Comparison of ENCODE assay signal across 34 mouse cellular contexts in genomic region chr1:188447964-188448363, GRCm38 (mm10).
DNase-seq lines count a peak whose midpoint lies in the region; ATAC-seq and TF ChIP-seq lines count a peak whose summit lies in the region.
"Had no signal": no experiment of that assay in that cellular context is flagged by ENCODE, and none has a peak within 500 bp of the region (broad histone marks: within the 10 kb centered on the region; RNA-seq: fewer than 3 reads in every experiment).

No protein-coding gene starts in this region.

- H3K4me3 ChIP-seq in forebrain, postnatal 0 days (ENCODE audit: low read depth, low read length): no peak overlapping the region
- no peak overlapping the region for H3K4me3 ChIP-seq in forebrain, embryonic 14.5 days (ENCODE audit: low read depth, low read length)
- H3K4me3 ChIP-seq in left cerebral cortex, adult 2 months: no peak overlapping the region
- H3K4me3 ChIP-seq: embryonic facial prominence, embryonic 13.5 days; forebrain, embryonic 10.5 days; heart, adult 2 months; heart, embryonic 12.5 days; hindbrain, embryonic 15.5 days; limb, embryonic 10.5 days; limb, embryonic 15.5 days; lung, embryonic 15.5 days; midbrain, embryonic 10.5 days; myocyte; neural tube, embryonic 12.5 days had no signal

- H3K4me2 ChIP-seq in forebrain, postnatal 0 days (ENCODE audit: low read depth): no peak overlapping the region
- H3K4me2 ChIP-seq in forebrain, embryonic 14.5 days (ENCODE audit: low read length): no peak overlapping the region
- H3K4me2 ChIP-seq: embryonic facial prominence, embryonic 13.5 days; heart, embryonic 12.5 days; hindbrain, embryonic 15.5 days; limb, embryonic 15.5 days; lung, embryonic 15.5 days; neural tube, embryonic 12.5 days had no signal

- no peaks in the 10 kb centered on the region for H3K4me1 ChIP-seq in forebrain, postnatal 0 days (ENCODE audit: insufficient read depth)
- no peaks in the 10 kb centered on the region for H3K4me1 ChIP-seq in forebrain, embryonic 14.5 days (ENCODE audit: control insufficient read depth, insufficient read depth, low read length)
- H3K4me1 ChIP-seq: embryonic facial prominence, embryonic 13.5 days; forebrain, embryonic 10.5 days; heart, embryonic 12.5 days; hindbrain, embryonic 15.5 days; limb, embryonic 10.5 days; limb, embryonic 15.5 days; lung, embryonic 15.5 days; midbrain, embryonic 10.5 days; neural tube, embryonic 12.5 days had no signal

- TF ChIP-seq CTCF in forebrain, postnatal 0 days (IDR thresholded peaks at IDR 0.05; ENCODE audit: low read depth): peak; percentile 36
- peak; percentile 37 for TF ChIP-seq CTCF in left cerebral cortex, adult 2 months (IDR thresholded peaks at IDR 0.05)

- H3K27ac ChIP-seq in forebrain, postnatal 0 days (ENCODE audit: low read depth, low read length): no peak overlapping the region
- H3K27ac ChIP-seq in forebrain, embryonic 14.5 days (ENCODE audit: low read depth, low read length): no peak overlapping the region
- H3K27ac ChIP-seq in left cerebral cortex, adult 2 months: no peak overlapping the region
- H3K27ac ChIP-seq: embryonic facial prominence, embryonic 13.5 days; forebrain, embryonic 10.5 days; heart, adult 2 months; hindbrain, embryonic 15.5 days; limb, embryonic 10.5 days; limb, embryonic 15.5 days; liver, embryonic 14.5 days; lung, embryonic 15.5 days; midbrain, embryonic 10.5 days; neural tube, embryonic 12.5 days; stomach, postnatal 0 days had no signal

- no peak for DNase-seq in forebrain, postnatal 0 days
- DNase-seq in forebrain, embryonic 14.5 days (ENCODE audit: low spot score): no peak
- DNase-seq in left cerebral cortex, adult 2 months (ENCODE audit: extremely low spot score in 1 of 2, low spot score in 2 of 2): no peak
- no peak for DNase-seq in left cerebral cortex, adult 18-20 months (ENCODE audit: low spot score in 2 of 2)
- DNase-seq in ES-CJ7 (ENCODE audit: low read depth, low spot score): peak; percentile 13
- DNase-seq: adrenal gland, adult 2 months; adrenal gland, postnatal 36 days; cerebellum, adult 11-12 months; cerebellum, adult 9-11 months; heart, adult 2 months; kidney, adult 8-10 months; kidney, postnatal 10 days; lung, postnatal 4 days; right cerebral cortex, postnatal 4 days; thymus, adult 18-20 months; thymus, postnatal 25 days had no signal

- H3K27me3 ChIP-seq in forebrain, postnatal 0 days (ENCODE audit: insufficient read depth, low read length): no peaks in the 10 kb centered on the region
- H3K27me3 ChIP-seq in forebrain, embryonic 14.5 days (replicated peaks; ENCODE audit: control insufficient read depth, insufficient read depth, low read length): no peaks in the 10 kb centered on the region
- H3K27me3 ChIP-seq: CH12.LX; embryonic facial prominence, embryonic 13.5 days; heart, embryonic 12.5 days; hindbrain, embryonic 15.5 days; lung, embryonic 15.5 days; neural tube, embryonic 12.5 days had no signal

- 81% methylated on average over 5 of the region's 5 CpGs for WGBS in forebrain, postnatal 0 days
- WGBS in forebrain, embryonic 14.5 days: 78% methylated on average over 5 of the region's 5 CpGs

- intact Hi-C loops in left cerebral cortex, adult 2 months (cut with DNase I): no loop called here

- no peaks in the 10 kb centered on the region for H3K9me3 ChIP-seq in forebrain, postnatal 0 days (ENCODE audit: low read length)
- H3K9me3 ChIP-seq in forebrain, embryonic 14.5 days (replicated peaks; ENCODE audit: control insufficient read depth, low read length): no peaks in the 10 kb centered on the region
- H3K9me3 ChIP-seq: embryonic facial prominence, embryonic 13.5 days; forebrain, embryonic 10.5 days; heart, embryonic 12.5 days; hindbrain, embryonic 15.5 days; limb, embryonic 10.5 days; limb, embryonic 15.5 days; lung, embryonic 15.5 days; midbrain, embryonic 10.5 days; neural tube, embryonic 12.5 days had no signal

- no peaks in the 10 kb centered on the region for H3K36me3 ChIP-seq in forebrain, postnatal 0 days (ENCODE audit: insufficient read depth)
- no peaks in the 10 kb centered on the region for H3K36me3 ChIP-seq in forebrain, embryonic 14.5 days (ENCODE audit: control insufficient read depth, insufficient read depth, low read length)
- H3K36me3 ChIP-seq: embryonic facial prominence, embryonic 13.5 days; forebrain, embryonic 10.5 days; heart, embryonic 12.5 days; hindbrain, embryonic 15.5 days; limb, embryonic 10.5 days; limb, embryonic 15.5 days; lung, embryonic 15.5 days; midbrain, embryonic 10.5 days; neural tube, embryonic 12.5 days had no signal

- no peak overlapping the region for H3K9ac ChIP-seq in forebrain, postnatal 0 days
- H3K9ac ChIP-seq in forebrain, embryonic 14.5 days (ENCODE audit: low read length): no peak overlapping the region
- H3K9ac ChIP-seq: embryonic facial prominence, embryonic 13.5 days; heart, embryonic 12.5 days; hindbrain, embryonic 15.5 days; limb, embryonic 15.5 days; liver, embryonic 14.5 days; lung, embryonic 15.5 days; neural tube, embryonic 12.5 days had no signal

- ATAC-seq in forebrain, postnatal 0 days: no peak
- ATAC-seq in forebrain, embryonic 14.5 days: no peak
- peak; percentile 81 for ATAC-seq in megakaryocyte progenitor cell, adult 5-6 weeks (replicated peaks; ENCODE audit: poor library complexity)
- no peak for ATAC-seq in activated CD4-positive, CD25-positive, alpha-beta regulatory T cell, adult 4 months
- no peak for ATAC-seq in megakaryocyte, adult 5-6 weeks (ENCODE audit: poor library complexity, severe bottlenecking)
- ATAC-seq: forebrain, embryonic 16.5 days; midbrain, embryonic 16.5 days had no signal
